Mouse (Mus musculus) cerebellum, adult 2 months (tissue): ENCODE results near the gene Uimc1.

ENCODE experiments used
- CTCF ChIP-seq: fragments of 200-500 bp; IDR thresholded peaks from 2 replicates; pipeline ENCODE4 v1.5.1; 2011; ENCODE audit warnings: low read depth, mild to moderate bottlenecking, control low read depth, low read length, moderate library complexity, borderline replicate concordance; ENCODE audit not compliant: insufficient read depth
- POLR2A ChIP-seq: fragments of 200-500 bp; IDR thresholded peaks from 2 replicates; pipeline ENCODE4 v1.6.1; 2011; ENCODE audit warnings: low read length, control low read depth, borderline replicate concordance; ENCODE audit not compliant: insufficient read depth

- TF ChIP-seq POLR2A (no peak), CTCF (no peak)
Observed at GRCm38 (mm10) chr13:54988181-54988760, 111.8 kb downstream of the Uimc1 start.
